Mouse (Mus musculus): Measurements from ENCODE around the gene Slc19a1. TPM values are rescaled to one million over a fixed set of nuclear protein-coding genes. Genes with fewer than 3 reads are reported as not detected.

Slc19a1 gene
- polyA plus RNA-seq, 1 experiment from 2014 or later: 8.1 TPM

GRCm38 (mm10) chr10:77104327-77104726, 72.3 kb downstream of the Slc19a1 start:
- no peak overlapping the region for H3K4me3 ChIP-seq (ENCODE audit: low read depth, low read length)

GRCm38 (mm10) chr10:77108106-77108505, 76.1 kb downstream of the Slc19a1 start:
- DNase-seq (ENCODE audit: low spot score) (no peak), ATAC-seq (no peak)
- no peaks in the 10 kb centered on the region for H3K4me1 ChIP-seq (ENCODE audit: insufficient read depth, low read depth, low read length)
- no peaks in the 10 kb centered on the region for H3K27me3 ChIP-seq (replicated peaks; ENCODE audit: insufficient read depth, low read length)
- 80% methylated on average over 4 of the region's 4 CpGs for WGBS
- H3K4me2 ChIP-seq (replicated peaks; ENCODE audit: low read depth, low read length): no peak overlapping the region
- H3K36me3 ChIP-seq (ENCODE audit: insufficient read depth, low read length): no peaks in the 10 kb centered on the region
- H3K9ac ChIP-seq (replicated peaks; ENCODE audit: low read depth): no peak overlapping the region
- no peak overlapping the region for H3K4me3 ChIP-seq (ENCODE audit: low read depth, low read length)
- no peak overlapping the region for H3K27ac ChIP-seq (ENCODE audit: low read length)
- no peaks in the 10 kb centered on the region for H3K9me3 ChIP-seq (ENCODE audit: low read length)
- TF ChIP-seq CTCF (IDR thresholded peaks at IDR 0.05) (no peak), EP300 (IDR thresholded peaks at IDR 0.05) (no peak)

More at GRCm38 (mm10) chr10:77104327-77104726, 72.3 kb downstream of the Slc19a1 start:
- H3K4me1 ChIP-seq (ENCODE audit: insufficient read depth, low read depth, low read length): no peaks in the 10 kb centered on the region
- no peak overlapping the region for H3K4me2 ChIP-seq (replicated peaks; ENCODE audit: low read depth, low read length)
- ATAC-seq (no peak), DNase-seq (ENCODE audit: low spot score) (no peak)
- no peak overlapping the region for H3K27ac ChIP-seq (ENCODE audit: low read length)
- TF ChIP-seq EP300 (IDR thresholded peaks at IDR 0.05): no peak
- no peak for TF ChIP-seq CTCF (IDR thresholded peaks at IDR 0.05)
- no peaks in the 10 kb centered on the region for H3K27me3 ChIP-seq (replicated peaks; ENCODE audit: insufficient read depth, low read length)
- H3K9me3 ChIP-seq (ENCODE audit: low read length): no peaks in the 10 kb centered on the region
- H3K9ac ChIP-seq (replicated peaks; ENCODE audit: low read depth): no peak overlapping the region
- H3K36me3 ChIP-seq (ENCODE audit: insufficient read depth, low read length): no peaks in the 10 kb centered on the region

- no peaks in the 10 kb centered on the region for H3K27me3 ChIP-seq (replicated peaks; ENCODE audit: insufficient read depth, low read length)
- DNase-seq (ENCODE audit: low spot score) (no peak), ATAC-seq (no peak)
- no peaks in the 10 kb centered on the region for H3K9me3 ChIP-seq (ENCODE audit: low read length)
- WGBS: 75% methylated on average over 9 of the region's 9 CpGs
- no peaks in the 10 kb centered on the region for H3K36me3 ChIP-seq (ENCODE audit: insufficient read depth, low read length)
- H3K9ac ChIP-seq (replicated peaks; ENCODE audit: low read depth): no peak overlapping the region
- H3K4me3 ChIP-seq (ENCODE audit: low read depth, low read length): no peak overlapping the region
- peaks cover 7% of the 10 kb centered on the region; the same call in 1 of the 2 replicates for H3K4me1 ChIP-seq (ENCODE audit: insufficient read depth, low read depth, low read length)
- no peak for TF ChIP-seq CTCF (IDR thresholded peaks at IDR 0.05)
- no peak for TF ChIP-seq EP300 (IDR thresholded peaks at IDR 0.05)
- H3K27ac ChIP-seq (ENCODE audit: low read length): no peak overlapping the region
- H3K4me2 ChIP-seq (replicated peaks; ENCODE audit: low read depth, low read length): no peak overlapping the region
These were observed 78.0 kb downstream of the Slc19a1 start for GRCm38 (mm10) chr10:77110010-77110409.

Other genes with a start within 250 kb of the Slc19a1 start
- 29.0 and 29.3 TPM in 2 replicates for gene Pcbp3, start 70.4 kb upstream of the Slc19a1 start, polyA plus RNA-seq (2015; fragmentation: Nextera tagmentation; extraction: Ambion mirVana)
- 30.0 and 33.2 TPM in 2 replicates for gene Col18a1, start 134.3 kb downstream of the Slc19a1 start, polyA plus RNA-seq (2015; fragmentation: Nextera tagmentation; extraction: Ambion mirVana)
- 84.2 and 84.4 TPM in 2 replicates for gene Pofut2, start 227.0 kb downstream of the Slc19a1 start, polyA plus RNA-seq (2015; fragmentation: Nextera tagmentation; extraction: Ambion mirVana)

Data from lung, postnatal 0 days (tissue).